Mouse (Mus musculus) MEL (cell line): ENCODE results near the gene Cox4i2. TPM values are rescaled to one million over a fixed set of nuclear protein-coding genes. Genes with fewer than 3 reads are reported as not detected.

ENCODE experiments used
- DNase-seq: peaks from one replicate; pipeline ENCODE4 v3.0.0; 2011; ENCODE audit warnings: low read depth, low spot score
- H3K27ac ChIP-seq: 2 replicates; pipeline ENCODE4 v1.5.1; 2012; ENCODE audit warnings: low read depth, mild to moderate bottlenecking, control low read depth, low read length, moderate library complexity; ENCODE audit not compliant: control insufficient read depth
- H3K27me3 ChIP-seq, 2 experiments: fragments of 150-350 bp in 1 of 2; sonication (generic) in 1 of 2; 2 replicates each; pipeline ENCODE4 v1.6.1; 2012; ENCODE audit warnings: low read length in 2 of 2, mild to moderate bottlenecking in 2 of 2, improper control_type of control experiment in 1 of 2, moderate library complexity in 1 of 2; ENCODE audit not compliant: insufficient read depth in 2 of 2, control insufficient read depth in 1 of 2
- H3K36me3 ChIP-seq, 2 experiments: 2 replicates each; pipeline ENCODE4 v1.6.1; 2012 to 2014; ENCODE audit warnings: low read length in 2 of 2, improper control_type of control experiment in 1 of 2, inconsistent platforms in 1 of 2, mild to moderate bottlenecking in 1 of 2; ENCODE audit not compliant: insufficient read depth in 2 of 2, control insufficient read depth in 1 of 2
- H3K4me1 ChIP-seq, 2 experiments: fragments of 150-350 bp in 1 of 2; sonication (generic) in 1 of 2; 2 replicates each; pipeline ENCODE4 v1.6.1; 2012; ENCODE audit warnings: low read length in 2 of 2, improper control_type of control experiment in 1 of 2, mild to moderate bottlenecking in 1 of 2; ENCODE audit not compliant: insufficient read depth in 2 of 2, control insufficient read depth in 1 of 2
- H3K4me3 ChIP-seq, 2 experiments: fragments of 150-350 bp in 1 of 2; sonication (generic) in 1 of 2; 2 replicates each; pipeline ENCODE4 v1.5.1; 2012; ENCODE audit warnings: low read depth in 2 of 2, low read length in 2 of 2, mild to moderate bottlenecking in 2 of 2, moderate library complexity in 2 of 2, control low read depth in 1 of 2, improper control_type of control experiment in 1 of 2; ENCODE audit not compliant: control insufficient read depth in 1 of 2, insufficient read depth in 1 of 2
- H3K79me2 ChIP-seq: 2 replicates; pipeline ENCODE4 v1.6.1; 2012; ENCODE audit warnings: mild to moderate bottlenecking, low read length, moderate library complexity; ENCODE audit not compliant: control insufficient read depth, poor library complexity, insufficient read depth
- H3K9ac ChIP-seq: 2 replicates; pipeline ENCODE4 v1.6.1; 2012; ENCODE audit warnings: low read depth, mild to moderate bottlenecking, control low read depth, low read length, moderate library complexity; ENCODE audit not compliant: control insufficient read depth, poor library complexity, severe bottlenecking
- H3K9me3 ChIP-seq: fragments of 150-350 bp; sonication (generic); replicated peaks from 2 replicates; pipeline ENCODE4 v1.6.1; 2012; ENCODE audit warnings: mild to moderate bottlenecking, low read length, improper control_type of control experiment, moderate library complexity; ENCODE audit not compliant: insufficient read depth
- BHLHE40 ChIP-seq: IDR thresholded peaks from 2 replicates; pipeline ENCODE4 v1.6.1; 2012; ENCODE audit warnings: low read depth, mild to moderate bottlenecking, inconsistent platforms, low read length, improper control_type of control experiment, borderline replicate concordance
- CTCF ChIP-seq, 3 experiments: IDR thresholded peaks in 2 of 3; conservative IDR thresholded peaks in 1 of 3; 2 replicates each; pipeline ENCODE4 v1.5.1; 2011 to 2012; ENCODE audit warnings: low read length in 3 of 3, low read depth in 2 of 3, mild to moderate bottlenecking in 2 of 3, improper control_type of control experiment in 1 of 3, inconsistent platforms in 1 of 3, mixed read lengths in 1 of 3, moderate library complexity in 1 of 3; ENCODE audit not compliant: control insufficient read depth in 1 of 3, insufficient read depth in 1 of 3, poor library complexity in 1 of 3, severe bottlenecking in 1 of 3
- E2F4 ChIP-seq: IDR thresholded peaks from 2 replicates; pipeline ENCODE4 v1.6.1; 2011; ENCODE audit warnings: low read depth, low read length, improper control_type of control experiment, borderline replicate concordance
- ELF1 ChIP-seq: IDR thresholded peaks from 2 replicates; pipeline ENCODE4 v1.6.1; 2014; ENCODE audit warnings: low read depth, mild to moderate bottlenecking, inconsistent platforms, low read length, improper control_type of control experiment, moderate library complexity
- EP300 ChIP-seq, 2 experiments: IDR thresholded peaks; 2 replicates each; pipeline ENCODE4 v1.6.1; 2011; ENCODE audit warnings: improper control_type of control experiment in 2 of 2, low read length in 2 of 2, low read depth in 1 of 2, mild to moderate bottlenecking in 1 of 2
- ETS1 ChIP-seq: IDR thresholded peaks from 2 replicates; pipeline ENCODE4 v1.6.1; 2012; ENCODE audit warnings: low read depth, mild to moderate bottlenecking, inconsistent platforms, low read length, improper control_type of control experiment, moderate library complexity
- GABPA ChIP-seq: IDR thresholded peaks from 2 replicates; pipeline ENCODE4 v1.6.1; 2012; ENCODE audit warnings: low read depth, mild to moderate bottlenecking, inconsistent platforms, low read length, improper control_type of control experiment, moderate library complexity
- GATA1 ChIP-seq: IDR thresholded peaks from 2 replicates; pipeline ENCODE4 v1.6.1; 2011; ENCODE audit warnings: low read depth, low read length, improper control_type of control experiment
- HCFC1 ChIP-seq: IDR thresholded peaks from 2 replicates; pipeline ENCODE4 v1.6.1; 2012; ENCODE audit warnings: low read depth, mild to moderate bottlenecking, inconsistent platforms, low read length, improper control_type of control experiment, moderate library complexity
- JUND ChIP-seq: IDR thresholded peaks from 2 replicates; pipeline ENCODE4 v1.6.1; 2011; ENCODE audit warnings: low read depth, mild to moderate bottlenecking, improper control_type of control experiment, low read length
- KAT2A ChIP-seq: conservative IDR thresholded peaks from 2 replicates; pipeline ENCODE4 v1.6.1; 2012; ENCODE audit warnings: low read depth, low read length, improper control_type of control experiment, inconsistent platforms
- MAFK ChIP-seq: IDR thresholded peaks from 2 replicates; pipeline ENCODE4 v1.6.1; 2011; ENCODE audit warnings: low read depth, mild to moderate bottlenecking, low read length, improper control_type of control experiment, borderline replicate concordance
- MAX ChIP-seq: IDR thresholded peaks from 2 replicates; pipeline ENCODE4 v1.6.1; 2011; ENCODE audit warnings: low read length, improper control_type of control experiment
- MAZ ChIP-seq: IDR thresholded peaks from 2 replicates; pipeline ENCODE4 v1.6.1; 2012; ENCODE audit warnings: low read depth, mild to moderate bottlenecking, inconsistent platforms, low read length, improper control_type of control experiment
- MEF2A ChIP-seq: IDR thresholded peaks from 2 replicates; pipeline ENCODE4 v1.6.1; 2014; ENCODE audit warnings: low read depth, mild to moderate bottlenecking, inconsistent platforms, low read length, improper control_type of control experiment; ENCODE audit not compliant: poor library complexity, insufficient replicate concordance, severe bottlenecking; ENCODE audit errors: extremely low read depth
- MXI1 ChIP-seq: IDR thresholded peaks from 2 replicates; pipeline ENCODE4 v1.6.1; 2011; ENCODE audit warnings: mild to moderate bottlenecking, low read depth, low read length, improper control_type of control experiment
- MYB ChIP-seq: IDR thresholded peaks from 2 replicates; pipeline ENCODE4 v1.6.1; 2011; ENCODE audit warnings: mild to moderate bottlenecking, low read depth, low read length, improper control_type of control experiment
- MYC ChIP-seq: IDR thresholded peaks from 2 replicates; pipeline ENCODE4 v1.6.1; 2011; ENCODE audit warnings: low read depth, mild to moderate bottlenecking, low read length, improper control_type of control experiment, moderate library complexity
- NELFE ChIP-seq: IDR thresholded peaks from 2 replicates; pipeline ENCODE4 v1.6.1; 2011; ENCODE audit warnings: low read depth, low read length, improper control_type of control experiment
- NRF1 ChIP-seq: IDR thresholded peaks from 2 replicates; pipeline ENCODE4 v1.6.1; 2014; ENCODE audit warnings: low read depth, mild to moderate bottlenecking, inconsistent platforms, low read length, improper control_type of control experiment, moderate library complexity; ENCODE audit not compliant: poor library complexity, insufficient read depth, severe bottlenecking
- POLR2A ChIP-seq, 2 experiments: IDR thresholded peaks; 2 replicates each; pipeline ENCODE4 v1.6.1; 2011 to 2012; ENCODE audit warnings: low read length in 2 of 2, mild to moderate bottlenecking in 2 of 2, control low read depth in 1 of 2, improper control_type of control experiment in 1 of 2, low read depth in 1 of 2, moderate library complexity in 1 of 2; ENCODE audit not compliant: control insufficient read depth in 1 of 2, insufficient read depth in 1 of 2, poor library complexity in 1 of 2
- POLR2AphosphoS2 ChIP-seq: IDR thresholded peaks from 2 replicates; pipeline ENCODE4 v1.6.1; 2011; ENCODE audit warnings: low read length, improper control_type of control experiment
- POLR2AphosphoS5 ChIP-seq: IDR thresholded peaks from 2 replicates; pipeline ENCODE4 v1.6.1; 2012; ENCODE audit warnings: low read depth, borderline replicate concordance, mild to moderate bottlenecking, inconsistent platforms, low read length, moderate library complexity, mixed read lengths
- RAD21 ChIP-seq: IDR thresholded peaks from 2 replicates; pipeline ENCODE4 v1.6.1; 2011; ENCODE audit warnings: mild to moderate bottlenecking, low read depth, low read length, improper control_type of control experiment
- RCOR1 ChIP-seq: IDR thresholded peaks from 2 replicates; pipeline ENCODE4 v1.6.1; 2012; ENCODE audit warnings: low read depth, mild to moderate bottlenecking, inconsistent platforms, low read length, improper control_type of control experiment
- SIN3A ChIP-seq: IDR thresholded peaks from 2 replicates; pipeline ENCODE4 v1.6.1; 2012; ENCODE audit warnings: low read length, improper control_type of control experiment, inconsistent platforms
- SMC3 ChIP-seq: IDR thresholded peaks from 2 replicates; pipeline ENCODE4 v1.6.1; 2011; ENCODE audit warnings: low read depth, low read length, improper control_type of control experiment
- TAL1 ChIP-seq: IDR thresholded peaks from 2 replicates; pipeline ENCODE4 v1.6.1; 2012; ENCODE audit warnings: mild to moderate bottlenecking, inconsistent platforms, low read length, moderate library complexity, mixed read lengths
- TBP ChIP-seq: IDR thresholded peaks from 2 replicates; pipeline ENCODE4 v1.8.0; 2011; ENCODE audit warnings: low read depth, low read length, improper control_type of control experiment
- UBTF ChIP-seq: IDR thresholded peaks from 2 replicates; pipeline ENCODE4 v1.6.1; 2012; ENCODE audit warnings: low read depth, mild to moderate bottlenecking, inconsistent platforms, low read length, improper control_type of control experiment, moderate library complexity, borderline replicate concordance; ENCODE audit not compliant: insufficient read depth
- USF1 ChIP-seq: IDR thresholded peaks from 2 replicates; pipeline ENCODE4 v1.6.1; 2014; ENCODE audit warnings: low read depth, mild to moderate bottlenecking, inconsistent platforms, low read length, improper control_type of control experiment, moderate library complexity
- USF2 ChIP-seq, 2 experiments: IDR thresholded peaks; 2 replicates each; pipeline ENCODE4 v1.6.1; 2011 to 2012; ENCODE audit warnings: improper control_type of control experiment in 2 of 2, low read length in 2 of 2, borderline replicate concordance in 1 of 2, inconsistent platforms in 1 of 2, low read depth in 1 of 2, mild to moderate bottlenecking in 1 of 2; ENCODE audit not compliant: insufficient read depth in 1 of 2
- ZC3H11A ChIP-seq: IDR thresholded peaks from 2 replicates; pipeline ENCODE4 v1.6.1; 2012; ENCODE audit warnings: low read depth, mild to moderate bottlenecking, inconsistent platforms, low read length, improper control_type of control experiment
- ZKSCAN1 ChIP-seq: IDR thresholded peaks from 2 replicates; pipeline ENCODE4 v1.6.1; 2012; ENCODE audit warnings: low read depth, mild to moderate bottlenecking, inconsistent platforms, low read length, improper control_type of control experiment, moderate library complexity
- ZMIZ1 ChIP-seq: IDR thresholded peaks from 2 replicates; pipeline ENCODE4 v1.6.1; 2012; ENCODE audit warnings: low read depth, mild to moderate bottlenecking, inconsistent platforms, low read length, improper control_type of control experiment, moderate library complexity
- ZNF384 ChIP-seq: IDR thresholded peaks from 2 replicates; pipeline ENCODE4 v1.6.1; 2012; ENCODE audit warnings: low read depth, mild to moderate bottlenecking, inconsistent platforms, low read length, improper control_type of control experiment
- polyA plus RNA-seq, 2 experiments: library from polyadenylated mRNA; stranded (reverse) in 1 of 2; unstranded in 1 of 2; fragments of >175 nt in 1 of 2; fragments of >200 nt in 1 of 2; gene quantifications; 2 replicates each; pipeline versions ENCODE4 v1.2.1 to v1.2.4; 2012; ENCODE audit warnings: low replicate concordance in 2 of 2, low read depth in 1 of 2; ENCODE audit not compliant: insufficient read length in 2 of 2, insufficient read depth in 1 of 2, missing spikeins in 1 of 2
- total RNA-seq: library from RNA; depleted of rRNA; stranded (reverse); fragments of 300-350 nt; gene quantifications from 2 replicates; pipeline ENCODE4 v1.2.3, GENCODE M21; 2012

Cox4i2 gene
- total and polyA plus RNA-seq, 3 experiments = 0.17 TPM; not detected in 2

GRCm38 (mm10) chr2:152814213-152814874 lies 60.4 kb downstream of the Cox4i2 start:
- Histone ChIP-seq H3K4me3 (no peak overlapping the region), H3K79me2 (no peaks in the 10 kb centered on the region), H3K9ac (peak overlapping the region; percentile 21; the same call in 1 of the 2 replicates), H3K9me3 (no peaks in the 10 kb centered on the region), H3K27ac (peak overlapping the region; percentile 91), H3K27me3 (no peaks in the 10 kb centered on the region), H3K4me1 (peaks cover 27 to 61% of the 10 kb centered on the region in 2 experiments), H3K36me3 (peaks cover 0 to 53% of the 10 kb centered on the region in 2 experiments; a peak in 2 of 4 replicates)
- DNase-seq = peak; percentile 82
- no peak for TF ChIP-seq KAT2A
- TF ChIP-seq ZKSCAN1 = 0 out of 2 replicates have a peak, but pooled peaks have one; percentile 18
- TF ChIP-seq HCFC1 = peak; percentile 25; the same call in 1 of the 2 replicates
- 0 out of 2 replicates have a peak, but pooled peaks have one; percentile 10 for TF ChIP-seq SMC3
- 0 out of 2 replicates have a peak, but pooled peaks have one; percentile 34 for TF ChIP-seq MXI1
- no peak for TF ChIP-seq USF2 (IDR thresholded peaks at IDR 0.05; ENCODE audit: borderline replicate concordance in 1 of 2, insufficient read depth in 1 of 2, low read depth in 1 of 2, low read length in 2 of 2)
- TF ChIP-seq POLR2AphosphoS2 = no peak
- no peak for TF ChIP-seq POLR2A (IDR thresholded peaks at IDR 0.05; ENCODE audit: control insufficient read depth in 1 of 2, insufficient read depth in 1 of 2, low read depth in 1 of 2, low read length in 2 of 2, poor library complexity in 1 of 2)
- no peak for TF ChIP-seq USF1
- TF ChIP-seq UBTF = no peak
- TF ChIP-seq MAZ = peak; percentile 59; the same call in 1 of the 2 replicates
- TF ChIP-seq MYC = peak; percentile 31; the same call in 1 of the 2 replicates
- TF ChIP-seq TAL1 = peak; percentile 95
- no peak for TF ChIP-seq E2F4
- TF ChIP-seq MEF2A = no peak
- TF ChIP-seq MYB = no peak
- TF ChIP-seq ELF1 = no peak
- peak; percentile 92 to 94 for TF ChIP-seq EP300 (IDR thresholded peaks at IDR 0.05; ENCODE audit: low read depth in 1 of 2, low read length in 2 of 2)
- TF ChIP-seq BHLHE40 = peak; percentile 48; the same call in 1 of the 2 replicates
- TF ChIP-seq CTCF (IDR thresholded peaks at IDR 0.05 in 2 of 3, conservative IDR thresholded peaks at IDR 0.05 in 1 of 3; ENCODE audit: control insufficient read depth in 1 of 3, insufficient read depth in 1 of 3, low read depth in 2 of 3, low read length in 3 of 3, poor library complexity in 1 of 3, severe bottlenecking in 1 of 3) = no peak
- no peak for TF ChIP-seq NRF1
- TF ChIP-seq NELFE = no peak
- no peak for TF ChIP-seq ZC3H11A
- no peak for TF ChIP-seq JUND
- no peak for TF ChIP-seq TBP
- TF ChIP-seq MAFK = no peak
- TF ChIP-seq RCOR1 = peak; percentile 88
- TF ChIP-seq GABPA = no peak
- TF ChIP-seq ZMIZ1 = no peak
- TF ChIP-seq RAD21 = no peak
- TF ChIP-seq POLR2AphosphoS5 = no peak
- peak; percentile 86 for TF ChIP-seq ETS1
- TF ChIP-seq GATA1 = peak; percentile 93
- TF ChIP-seq SIN3A = peak; percentile 80
- no peak for TF ChIP-seq ZNF384
- TF ChIP-seq MAX = no peak
